Mouse (Mus musculus) embryonic fibroblast, embryonic 13.5 days (primary cell): ENCODE results near the gene Slc26a9.

Experiments
- CTCF ChIP-seq: IDR thresholded peaks from 2 replicates; pipeline ENCODE4 v1.5.1; 2011; ENCODE audit warnings: mild to moderate bottlenecking, control low read depth, low read length, moderate library complexity, borderline replicate concordance; ENCODE audit not compliant: insufficient read depth
- POLR2A ChIP-seq: IDR thresholded peaks from 2 replicates; pipeline ENCODE4 v1.6.1; 2011; ENCODE audit warnings: low read depth, mild to moderate bottlenecking, control low read depth, low read length, moderate library complexity

DNA sequence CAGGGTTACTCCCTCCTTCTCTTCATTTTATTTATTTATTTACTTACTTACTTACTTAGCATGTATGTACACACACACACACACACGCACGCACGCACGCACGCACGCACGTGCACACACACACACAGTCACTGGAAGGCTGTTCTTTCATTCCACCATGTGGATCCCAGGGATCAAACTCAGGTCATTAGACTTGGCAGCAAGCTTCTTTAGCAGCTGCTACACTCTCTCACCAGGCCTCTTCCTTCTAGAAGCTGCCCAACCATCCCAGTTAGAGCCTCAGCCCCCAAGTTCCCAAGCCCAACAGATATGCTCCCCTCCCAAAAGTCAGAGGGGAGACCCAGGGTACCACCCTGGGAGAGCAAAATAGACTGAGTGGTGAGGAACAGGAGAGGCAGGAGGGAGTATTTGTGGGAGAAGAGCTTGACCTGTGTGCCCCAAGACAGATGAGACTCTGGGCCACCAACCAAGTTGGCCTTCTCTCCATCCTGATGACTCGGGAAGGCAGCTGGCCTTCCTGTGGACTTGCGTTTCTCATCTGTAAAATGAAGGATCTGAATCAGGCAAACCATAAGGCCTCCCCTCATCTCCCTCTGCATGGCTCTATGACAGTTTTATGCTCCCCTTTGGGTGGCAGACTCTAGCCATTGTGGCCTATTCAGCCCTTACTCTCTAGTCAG lies 4.2 kb upstream of the Slc26a9 start:
- TF ChIP-seq CTCF = no peak
- TF ChIP-seq POLR2A = no peak
